Mouse (Mus musculus) embryonic facial prominence, embryonic 15.5 days (tissue): ENCODE measurements around the gene Kdm2b. TPM values are rescaled to one million over a fixed set of nuclear protein-coding genes. Genes with fewer than 3 reads are reported as not detected.

Experiments
- ATAC-seq: fragments of 200-750 bp; cut with Nextera tagmentation; 2 replicates; pipeline ENCODE4 v1.8.0; 2017; ENCODE audit warnings: low read depth, moderate TSS enrichment; ENCODE audit not compliant: insufficient number of reproducible peaks, low FRiP score, low TSS enrichment
- H3K27ac ChIP-seq: fragments of 300-500 bp; sonication (generic); replicated peaks from 2 replicates; pipeline ENCODE4 v1.5.1; 2015; ENCODE audit warnings: mild to moderate bottlenecking, inconsistent platforms
- H3K27me3 ChIP-seq: fragments of 300-500 bp; sonication (generic); 2 replicates; pipeline ENCODE4 v1.6.1; 2015; ENCODE audit warnings: inconsistent platforms
- H3K36me3 ChIP-seq: fragments of 300-500 bp; sonication (generic); 2 replicates; pipeline ENCODE4 v1.6.1; 2015; ENCODE audit warnings: mild to moderate bottlenecking, inconsistent platforms
- H3K4me1 ChIP-seq: fragments of 300-500 bp; sonication (generic); 2 replicates; pipeline ENCODE4 v1.6.1; 2015; ENCODE audit warnings: inconsistent platforms
- H3K4me2 ChIP-seq: fragments of 300-500 bp; sonication (generic); replicated peaks from 2 replicates; pipeline ENCODE4 v1.6.1; 2015; ENCODE audit warnings: mild to moderate bottlenecking, inconsistent platforms
- H3K4me3 ChIP-seq: fragments of 300-500 bp; sonication (generic); replicated peaks from 2 replicates; pipeline ENCODE4 v1.5.1; 2015; ENCODE audit warnings: mild to moderate bottlenecking, inconsistent platforms
- H3K9ac ChIP-seq: fragments of 300-500 bp; sonication (generic); 2 replicates; pipeline ENCODE4 v1.6.1; 2015; ENCODE audit warnings: inconsistent platforms
- H3K9me3 ChIP-seq: fragments of 300-500 bp; sonication (generic); replicated peaks from 2 replicates; pipeline ENCODE4 v1.6.1; 2016; ENCODE audit warnings: inconsistent platforms
- WGBS: fragments of 180-500 bp; shearing (Covaris S2); methylation state at CpG from one replicate; pipeline ENCODE4 v1.1.7; 2015; 5-methylcytosine and 5-hydroxymethylcytosine counted together
- polyA plus RNA-seq: library from polyadenylated mRNA; unstranded; fragments of >200 nt; fragmentation: Nextera tagmentation; extraction: Ambion mirVana; gene quantifications from 2 replicates; pipeline ENCODE4 v1.2.1, GENCODE M21; 2015

The Kdm2b gene
- polyA plus RNA-seq, 1 experiment from 2014 or later = 43.9 TPM

DNA sequence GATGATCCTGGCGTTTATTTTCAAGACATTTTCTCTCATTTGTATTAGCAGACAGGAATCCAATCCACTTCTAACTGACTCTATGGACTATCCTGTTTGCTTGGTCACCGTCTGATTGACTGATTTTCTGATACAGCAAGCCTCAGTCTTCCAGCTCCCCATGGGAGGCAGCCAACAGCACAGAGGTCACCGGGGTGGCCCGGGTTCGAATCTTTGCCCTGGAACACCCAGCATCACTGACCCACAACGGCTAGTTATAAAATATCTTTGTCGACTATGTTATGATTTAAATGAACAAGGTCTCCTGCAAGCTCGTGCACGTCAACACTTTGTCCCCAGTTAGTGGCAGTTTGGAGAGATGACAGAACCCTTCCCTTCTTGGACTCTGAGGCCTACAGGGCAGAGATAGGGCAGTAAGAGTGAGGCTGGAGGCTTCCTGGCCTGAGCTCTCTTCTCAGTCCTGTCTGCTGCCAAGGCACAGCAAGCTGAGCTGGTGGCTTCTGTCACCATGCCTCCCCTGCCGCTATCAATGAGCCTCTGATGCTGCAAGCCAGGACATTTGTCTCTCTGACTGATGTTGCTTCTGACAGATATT, 65.7 kb downstream of the Kdm2b start:
- Histone ChIP-seq H3K9me3 (no peaks in the 10 kb centered on the region), H3K4me3 (no peak overlapping the region), H3K4me2 (no peak overlapping the region), H3K4me1 (peaks cover 12% of the 10 kb centered on the region; the same call in 1 of the 2 replicates), H3K27ac (no peak overlapping the region), H3K9ac (no peak overlapping the region), H3K27me3 (no peaks in the 10 kb centered on the region), H3K36me3 (no peaks in the 10 kb centered on the region)
- WGBS = 87% methylated on average over 10 of the region's 10 CpGs
- no peak for ATAC-seq

DNA sequence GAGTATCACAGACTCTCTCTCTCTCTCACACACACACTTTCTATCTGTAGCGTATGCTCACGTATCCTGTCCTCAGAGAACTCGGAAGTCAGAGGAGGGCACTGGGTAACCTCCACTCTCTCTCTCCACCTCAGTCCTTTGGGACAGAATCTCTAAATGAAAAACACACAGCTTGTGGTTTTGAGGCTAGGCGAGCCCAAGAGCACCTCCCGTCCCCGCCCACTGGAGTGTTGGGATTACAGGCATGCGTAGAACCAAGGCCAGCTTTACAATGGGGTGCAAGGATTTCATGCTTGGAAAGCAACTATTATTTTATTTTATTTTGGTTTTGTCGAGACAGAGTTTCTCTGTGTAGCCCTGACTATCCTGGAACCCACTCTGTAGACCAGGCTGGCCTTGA, 67.7 kb downstream of the Kdm2b start:
- H3K4me1 ChIP-seq = peaks cover 12% of the 10 kb centered on the region; the same call in 1 of the 2 replicates
- H3K9me3 ChIP-seq = no peaks in the 10 kb centered on the region
- H3K4me3 ChIP-seq = no peak overlapping the region
- H3K27me3 ChIP-seq = no peaks in the 10 kb centered on the region
- H3K36me3 ChIP-seq = no peaks in the 10 kb centered on the region
- H3K9ac ChIP-seq = no peak overlapping the region
- H3K27ac ChIP-seq = no peak overlapping the region
- WGBS = 68% methylated on average over 8 of the region's 8 CpGs
- ATAC-seq = no peak
- H3K4me2 ChIP-seq = no peak overlapping the region

- H3K4me2 ChIP-seq = no peak overlapping the region
- no peaks in the 10 kb centered on the region for H3K27me3 ChIP-seq
- H3K9me3 ChIP-seq = no peaks in the 10 kb centered on the region
- H3K36me3 ChIP-seq = no peaks in the 10 kb centered on the region
- H3K4me1 ChIP-seq = peaks cover 6% of the 10 kb centered on the region; the same call in 1 of the 2 replicates
- H3K9ac ChIP-seq = no peak overlapping the region
- H3K27ac ChIP-seq = no peak overlapping the region
- no peak overlapping the region for H3K4me3 ChIP-seq
- 85% methylated on average over 5 of the region's 5 CpGs for WGBS
- ATAC-seq = no peak
Measured at GRCm38 (mm10) chr5:122920557-122920956, 69.1 kb downstream of the Kdm2b start.

GRCm38 (mm10) chr5:122917982-122918711, 71.5 kb downstream of the Kdm2b start:
- Histone ChIP-seq H3K9ac (no peak overlapping the region), H3K36me3 (no peaks in the 10 kb centered on the region), H3K9me3 (no peaks in the 10 kb centered on the region), H3K4me1 (0 out of 2 replicates have a peak, but pooled peaks cover 4% of the 10 kb centered on the region), H3K4me3 (no peak overlapping the region), H3K4me2 (no peak overlapping the region), H3K27ac (no peak overlapping the region), H3K27me3 (no peaks in the 10 kb centered on the region)
- ATAC-seq = no peak
- WGBS = 28% methylated on average over 7 of the region's 7 CpGs

- 78% methylated on average over 6 of the region's 6 CpGs for WGBS
- no peak for ATAC-seq
- no peaks in the 10 kb centered on the region for H3K4me1 ChIP-seq
- H3K36me3 ChIP-seq = no peaks in the 10 kb centered on the region
- no peak overlapping the region for H3K4me3 ChIP-seq
- H3K27me3 ChIP-seq = no peaks in the 10 kb centered on the region
- no peaks in the 10 kb centered on the region for H3K9me3 ChIP-seq
- H3K27ac ChIP-seq = no peak overlapping the region
- H3K4me2 ChIP-seq = no peak overlapping the region
- H3K9ac ChIP-seq = no peak overlapping the region
Measured at GRCm38 (mm10) chr5:122916147-122916546, 73.5 kb downstream of the Kdm2b start.

DNA sequence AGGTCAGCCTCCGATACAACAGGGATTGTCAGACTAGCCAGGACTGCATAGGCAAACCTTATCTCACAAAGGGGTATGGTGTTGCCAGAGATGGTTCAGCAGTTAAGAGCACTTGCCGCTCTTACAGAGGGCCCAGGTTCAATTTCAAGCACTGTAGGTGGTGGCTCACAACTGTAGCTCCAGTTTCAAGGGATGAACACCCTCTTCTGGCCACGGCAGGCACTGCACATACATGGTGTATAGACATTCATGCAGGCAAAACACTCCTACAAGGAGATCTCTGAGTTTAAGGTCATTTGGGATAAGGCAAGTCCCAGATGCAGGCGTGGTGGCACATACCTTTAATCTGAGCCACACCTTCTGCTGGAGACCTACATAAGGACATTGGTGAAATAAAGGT, 76.8 kb downstream of the Kdm2b start:
- Histone ChIP-seq H3K27me3 (no peaks in the 10 kb centered on the region), H3K9ac (no peak overlapping the region), H3K4me2 (no peak overlapping the region), H3K27ac (no peak overlapping the region), H3K4me1 (no peaks in the 10 kb centered on the region), H3K9me3 (no peaks in the 10 kb centered on the region), H3K4me3 (no peak overlapping the region), H3K36me3 (no peaks in the 10 kb centered on the region)
- 92% methylated on average over 4 of the region's 4 CpGs for WGBS
- no peak for ATAC-seq

- no peaks in the 10 kb centered on the region for H3K9me3 ChIP-seq
Measured at GRCm38 (mm10) chr5:122909481-122909880, 80.1 kb downstream of the Kdm2b start.

DNA sequence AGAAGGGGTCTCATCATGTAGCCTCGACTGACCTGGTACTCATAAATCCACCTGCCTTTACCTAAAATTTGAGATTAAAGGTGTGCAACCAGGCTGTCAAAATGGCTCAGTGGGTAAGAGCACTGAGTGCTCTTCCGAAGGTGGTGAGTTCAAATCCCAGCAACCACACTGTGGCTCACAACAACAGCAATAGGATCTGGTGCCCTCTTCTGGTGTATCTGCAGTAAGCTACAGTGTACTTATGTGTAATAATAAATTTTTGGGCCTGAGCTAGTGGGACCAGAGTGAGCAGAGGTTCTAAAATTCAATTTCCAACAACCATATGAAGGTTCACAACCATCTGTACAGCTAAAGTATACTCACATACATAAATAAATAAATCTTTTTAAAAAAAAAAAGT, 81.6 kb downstream of the Kdm2b start:
- Histone ChIP-seq H3K9me3 (no peaks in the 10 kb centered on the region), H3K27me3 (no peaks in the 10 kb centered on the region), H3K36me3 (no peaks in the 10 kb centered on the region), H3K27ac (no peak overlapping the region), H3K4me1 (no peaks in the 10 kb centered on the region), H3K4me2 (no peak overlapping the region), H3K9ac (no peak overlapping the region), H3K4me3 (no peak overlapping the region)
- WGBS = 90% methylated on average over 2 of the region's 2 CpGs
- no peak for ATAC-seq

More at GRCm38 (mm10) chr5:122909481-122909880, 80.1 kb downstream of the Kdm2b start:
- Histone ChIP-seq H3K36me3 (no peaks in the 10 kb centered on the region), H3K4me3 (no peak overlapping the region), H3K4me2 (no peak overlapping the region), H3K4me1 (no peaks in the 10 kb centered on the region), H3K9ac (no peak overlapping the region), H3K27me3 (no peaks in the 10 kb centered on the region), H3K27ac (no peak overlapping the region)
- 84% methylated on average over 18 of the region's 18 CpGs for WGBS
- ATAC-seq = no peak

DNA sequence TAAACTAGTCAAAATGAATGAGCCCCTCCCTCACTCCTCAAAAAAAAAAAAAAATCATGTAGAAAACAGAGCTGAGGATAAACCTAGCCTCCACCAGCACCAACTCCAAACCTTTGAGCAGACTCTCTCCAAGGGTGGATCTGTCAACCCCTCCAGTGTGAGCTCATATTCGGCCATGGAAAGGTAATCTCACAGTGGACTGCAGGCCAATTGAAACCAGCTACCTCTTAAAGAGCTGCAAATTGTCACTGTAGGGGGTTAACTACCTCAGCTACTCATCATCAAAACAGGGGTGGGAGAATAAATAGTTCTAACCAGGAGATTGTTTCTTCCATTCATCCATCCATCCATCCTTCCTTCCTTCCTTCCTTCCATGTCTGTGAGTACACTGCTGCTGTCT, 82.4 kb downstream of the Kdm2b start:
- Histone ChIP-seq H3K4me3 (no peak overlapping the region), H3K4me2 (no peak overlapping the region), H3K4me1 (no peaks in the 10 kb centered on the region), H3K36me3 (no peaks in the 10 kb centered on the region), H3K9ac (no peak overlapping the region), H3K27ac (no peak overlapping the region), H3K9me3 (no peaks in the 10 kb centered on the region), H3K27me3 (no peaks in the 10 kb centered on the region)
- no peak for ATAC-seq
- WGBS = 87% methylated on average over 1 of the region's 1 CpGs

DNA sequence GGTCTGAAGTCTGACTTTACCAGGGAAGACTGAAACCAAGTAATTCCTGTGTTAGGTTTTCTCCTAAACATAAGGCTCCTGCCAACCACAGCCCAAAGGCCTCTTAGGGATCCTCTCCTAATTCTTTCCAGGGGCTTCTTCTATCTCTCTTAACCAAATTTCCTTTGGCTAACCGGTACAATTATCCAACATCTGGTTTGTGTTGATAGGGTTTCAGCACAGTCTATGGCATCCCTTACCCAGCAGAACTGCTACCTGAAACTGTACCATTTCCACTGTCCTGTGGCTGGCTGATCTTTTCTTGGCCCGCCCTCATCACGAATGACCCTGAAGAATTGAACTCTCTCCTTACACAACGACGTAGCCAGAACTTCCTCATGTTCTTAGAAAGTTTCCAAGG, 86.5 kb downstream of the Kdm2b start:
- no peak overlapping the region for H3K4me3 ChIP-seq
- H3K27me3 ChIP-seq = no peaks in the 10 kb centered on the region
- no peak overlapping the region for H3K9ac ChIP-seq
- no peak overlapping the region for H3K27ac ChIP-seq
- no peaks in the 10 kb centered on the region for H3K36me3 ChIP-seq
- no peak for ATAC-seq
- H3K9me3 ChIP-seq = no peaks in the 10 kb centered on the region
- H3K4me1 ChIP-seq = peaks cover 19% of the 10 kb centered on the region
- WGBS = 48% methylated on average over 5 of the region's 5 CpGs
- H3K4me2 ChIP-seq = no peak overlapping the region

- Histone ChIP-seq H3K9ac (no peak overlapping the region), H3K27me3 (no peaks in the 10 kb centered on the region), H3K4me3 (no peak overlapping the region), H3K4me1 (peaks cover 27% of the 10 kb centered on the region), H3K36me3 (no peaks in the 10 kb centered on the region), H3K4me2 (no peak overlapping the region), H3K27ac (no peak overlapping the region), H3K9me3 (no peaks in the 10 kb centered on the region)
- WGBS = 83% methylated on average over 6 of the region's 6 CpGs
- ATAC-seq = no peak
Measured at GRCm38 (mm10) chr5:122902228-122902627, 87.4 kb downstream of the Kdm2b start.

DNA sequence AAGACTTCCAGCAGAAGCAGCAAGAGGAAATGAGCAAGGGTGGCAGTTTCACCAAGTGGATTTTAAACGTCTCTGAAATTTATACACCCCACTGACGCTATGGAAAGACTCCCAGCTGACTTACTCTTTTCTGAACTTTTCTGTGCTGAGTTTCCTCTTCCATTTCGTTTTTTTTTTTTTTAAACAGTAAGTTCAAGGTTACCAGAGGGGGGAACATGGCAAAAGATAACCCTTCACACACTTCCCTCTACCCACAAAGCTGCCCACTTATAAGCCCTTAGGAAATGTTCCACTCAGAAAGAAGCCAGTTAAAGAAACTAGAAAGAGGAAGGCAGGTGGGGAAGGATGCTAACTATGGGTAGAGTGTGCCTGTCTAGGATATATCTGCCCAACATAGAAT, 88.0 kb downstream of the Kdm2b start:
- no peaks in the 10 kb centered on the region for H3K36me3 ChIP-seq
- H3K27me3 ChIP-seq = no peaks in the 10 kb centered on the region
- no peak overlapping the region for H3K4me3 ChIP-seq
- no peak overlapping the region for H3K27ac ChIP-seq
- 59% methylated on average over 3 of the region's 3 CpGs for WGBS
- H3K4me2 ChIP-seq = no peak overlapping the region
- no peaks in the 10 kb centered on the region for H3K9me3 ChIP-seq
- H3K4me1 ChIP-seq = peaks cover 27% of the 10 kb centered on the region
- no peak overlapping the region for H3K9ac ChIP-seq
- ATAC-seq = no peak
